Mouse (Mus musculus) cerebellum, adult 11 months (tissue): ENCODE data around the gene C87436.

Source experiments
- DNase-seq: peaks from one replicate; pipeline ENCODE4 v3.0.0; 2022

Gene C87436

DNA sequence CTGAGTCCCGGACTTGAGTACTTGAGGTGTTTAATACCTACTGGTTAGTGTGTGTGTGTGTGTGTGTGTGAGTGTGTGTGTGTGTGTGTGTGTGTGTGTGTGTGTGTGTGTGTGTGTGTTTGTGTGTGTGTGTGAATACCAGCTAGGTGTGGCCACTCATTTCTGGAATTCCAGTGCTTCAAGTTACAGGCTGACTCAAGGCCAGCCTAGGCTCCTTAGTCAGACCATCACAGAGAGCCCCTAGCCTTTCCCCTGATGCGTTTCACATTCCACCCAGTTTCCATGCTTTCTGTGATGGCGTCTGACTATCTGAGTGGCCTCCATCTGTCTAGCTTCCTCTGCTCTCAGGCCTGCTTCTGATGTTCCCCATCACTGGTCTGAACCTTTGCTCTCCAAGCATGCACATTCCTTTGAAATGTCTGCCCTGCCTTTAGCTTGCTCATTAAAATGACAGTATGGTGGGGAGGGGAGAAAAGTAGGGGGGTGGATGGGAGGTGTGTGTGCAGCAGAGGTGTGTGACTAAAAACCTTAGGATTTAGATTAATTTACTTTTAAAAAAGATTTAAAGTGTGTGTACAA lies 81.7 kb downstream of the C87436 start:
- DNase-seq: no peak

DNA sequence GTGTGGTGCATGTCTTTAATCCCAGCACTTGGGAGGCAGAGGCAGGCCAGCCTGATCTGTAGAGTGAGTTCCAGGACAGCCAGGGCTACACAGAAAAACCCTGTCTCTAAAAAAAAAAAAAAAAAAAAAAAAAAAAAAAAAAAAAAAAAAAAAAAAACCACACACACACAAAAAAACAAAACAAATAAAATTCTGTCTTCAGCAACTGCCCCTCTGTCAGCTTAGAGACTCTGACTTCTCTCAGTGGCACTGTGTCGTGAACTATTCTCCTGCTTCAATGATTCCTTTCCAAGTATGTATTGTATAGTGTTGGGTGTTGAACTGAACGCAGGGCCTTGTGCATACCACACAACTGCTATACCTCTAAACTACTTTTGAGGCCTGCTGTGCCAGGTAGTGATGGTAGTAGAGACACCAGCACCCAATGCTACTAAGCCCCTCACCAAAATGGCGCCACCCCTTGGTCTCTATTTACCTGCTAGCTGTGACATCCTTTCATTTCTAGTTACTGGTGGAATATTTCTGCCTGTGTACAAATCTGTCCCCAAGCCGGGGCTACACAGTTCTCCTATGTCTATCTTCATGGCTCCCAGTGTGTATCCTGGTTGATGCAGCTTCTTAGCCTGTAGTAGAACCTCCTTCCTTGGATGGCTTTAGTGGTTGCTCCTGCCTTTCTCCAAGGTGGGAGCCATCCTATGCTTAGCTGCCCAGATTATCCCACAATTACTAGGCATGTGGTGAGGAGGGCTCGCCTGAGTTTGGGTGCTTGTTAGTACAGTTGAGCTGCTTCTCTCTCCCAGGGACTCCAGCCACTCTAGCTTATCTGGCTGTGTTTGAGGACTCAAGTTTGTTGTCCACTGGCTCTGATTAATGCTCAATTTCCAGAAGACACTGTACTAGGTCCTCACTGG lies 84.1 kb downstream of the C87436 start:
- no peak for DNase-seq
